Mouse (Mus musculus): ENCODE measurements around the gene Sytl1. TPM values are rescaled to one million over a fixed set of nuclear protein-coding genes. Genes with fewer than 3 reads are reported as not detected.

Sytl1 gene
- polyA plus RNA-seq, 1 experiment from 2014 or later = 40.2 TPM

DNA sequence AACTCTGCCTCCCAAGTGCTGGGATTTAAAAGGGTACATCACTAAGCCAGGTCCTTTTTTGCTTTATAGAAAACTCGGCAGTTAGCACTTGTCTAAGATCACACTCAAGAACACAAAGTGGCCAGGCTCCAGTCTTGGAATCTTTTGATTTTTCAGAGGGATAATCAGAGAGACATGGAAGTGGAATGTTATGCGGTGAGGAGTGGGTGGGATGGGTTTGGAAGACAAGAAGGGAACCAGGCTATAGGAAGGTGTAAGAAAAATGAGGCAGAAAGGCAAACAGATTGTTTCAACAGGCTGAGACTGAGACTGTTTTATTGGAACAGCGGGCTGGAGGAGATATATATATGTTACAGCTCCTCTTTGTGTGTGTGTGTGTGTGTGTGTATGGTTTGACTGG, 15.6 kb upstream of the Sytl1 start:
- Histone ChIP-seq H3K4me3 (replicated peaks) (peak overlapping the region; percentile 85; the same call in 1 of the 2 replicates), H3K9ac (0 out of 2 replicates have a peak overlapping the region, but pooled peaks have one; percentile 83)
- 79% methylated on average over 3 of the region's 3 CpGs for WGBS

DNA sequence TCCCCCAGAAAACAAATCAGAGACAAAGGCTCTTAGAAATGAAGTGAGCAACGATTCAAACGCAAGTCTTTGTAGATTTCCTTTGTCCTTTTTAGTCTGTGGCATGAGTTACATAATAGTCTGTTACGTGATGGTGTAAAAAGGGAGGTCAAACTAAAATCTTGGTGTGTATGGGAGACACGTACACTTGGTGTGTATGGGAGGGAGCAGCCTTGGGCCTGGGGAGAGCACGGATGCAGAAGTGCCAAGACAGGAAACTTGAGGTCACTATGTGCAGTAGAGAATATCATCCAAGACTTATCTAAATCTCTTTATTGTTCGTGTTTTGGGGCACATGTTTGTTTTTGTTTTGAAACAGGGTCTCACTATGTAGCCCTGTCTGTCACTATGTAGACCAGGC, 15.2 kb upstream of the Sytl1 start:
- H3K4me3 ChIP-seq (replicated peaks) = peak overlapping the region; percentile 85
- H3K4me2 ChIP-seq (replicated peaks) = peak overlapping the region; percentile 77
- H3K27ac ChIP-seq (replicated peaks) = peak overlapping the region; percentile 96
- WGBS = 15% methylated on average over 6 of the region's 6 CpGs
- H3K4me1 ChIP-seq = peaks cover 41% of the 10 kb centered on the region
- H3K9ac ChIP-seq = peak overlapping the region; percentile 83; the same call in 1 of the 2 replicates
- peaks cover 12% of the 10 kb centered on the region; the same call in 1 of the 2 replicates for H3K36me3 ChIP-seq
- H3K9me3 ChIP-seq (replicated peaks) = no peaks in the 10 kb centered on the region
- ATAC-seq (ENCODE audit: insufficient number of reproducible peaks, low FRiP score, low TSS enrichment, low read depth) = no peak
- H3K27me3 ChIP-seq = no peaks in the 10 kb centered on the region

More for the DNA sequence above, 15.6 kb upstream of the Sytl1 start:
- peak overlapping the region; percentile 77 for H3K4me2 ChIP-seq (replicated peaks)
- peaks cover 41% of the 10 kb centered on the region for H3K4me1 ChIP-seq
- H3K9me3 ChIP-seq (replicated peaks) = no peaks in the 10 kb centered on the region
- H3K27me3 ChIP-seq = no peaks in the 10 kb centered on the region
- H3K36me3 ChIP-seq = peaks cover 9% of the 10 kb centered on the region; the same call in 1 of the 2 replicates
- peak overlapping the region; percentile 96 for H3K27ac ChIP-seq (replicated peaks)
- no peak for ATAC-seq (ENCODE audit: insufficient number of reproducible peaks, low FRiP score, low TSS enrichment, low read depth)

DNA sequence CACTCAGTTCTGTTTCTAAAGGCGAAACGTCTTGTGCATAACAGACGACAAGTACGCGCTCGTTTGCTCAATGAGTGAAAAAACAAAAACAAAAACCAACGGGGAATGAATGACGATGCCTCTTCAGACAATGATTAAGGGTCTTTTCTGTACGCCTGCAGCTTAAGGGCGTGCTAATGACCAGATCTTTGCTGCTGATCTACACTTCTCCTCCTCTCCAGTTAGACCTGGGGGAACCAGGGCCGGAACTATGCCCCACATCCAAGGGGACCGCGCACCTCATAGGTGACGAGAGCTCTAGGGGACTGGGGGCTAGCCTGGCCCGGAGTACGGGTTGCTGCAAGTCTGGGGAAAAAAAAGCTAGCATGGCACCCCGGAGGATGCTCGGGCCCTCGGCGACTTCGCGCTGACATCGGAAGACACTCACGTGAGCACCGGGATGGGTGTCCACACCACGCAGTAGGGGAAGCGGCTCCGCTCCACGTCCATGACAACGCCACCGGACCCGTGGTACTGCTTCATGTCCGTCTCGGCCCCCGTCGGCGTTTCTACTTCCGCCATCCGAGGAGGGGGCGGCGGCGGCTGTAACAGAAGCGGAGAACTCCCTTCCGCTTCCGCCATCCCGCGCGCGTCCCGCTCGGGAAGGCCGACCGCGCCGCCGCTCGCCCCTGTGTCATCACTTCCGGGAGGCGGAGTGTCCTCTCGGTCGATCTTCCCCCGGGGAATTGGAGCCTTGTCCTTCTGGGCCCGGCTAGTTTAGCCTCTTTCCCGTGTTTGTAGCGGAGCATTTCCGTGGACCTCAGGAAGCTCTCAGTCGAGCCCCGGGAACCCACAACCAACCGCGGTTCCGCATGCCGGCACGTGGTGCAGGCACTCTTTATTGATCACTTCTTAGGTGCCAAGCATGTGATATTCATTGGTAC, 14.5 kb upstream of the Sytl1 start, which contains the start of gene Tmem222:
TSS of gene Tmem222 (minus strand) at position 689 of the 923 bp plus-strand sequence.
- Histone ChIP-seq H3K4me3 (replicated peaks) (peak within 1 kb of the TSS; percentile 85), H3K9me3 (replicated peaks) (no peaks in the 10 kb centered on the region), H3K4me2 (replicated peaks) (peak within 1 kb of the TSS; percentile 77), H3K36me3 (peaks cover 12% of the 10 kb centered on the region; the same call in 1 of the 2 replicates), H3K4me1 (peaks cover 35% of the 10 kb centered on the region), H3K9ac (peak within 1 kb of the TSS; percentile 83), H3K27me3 (no peaks in the 10 kb centered on the region), H3K27ac (replicated peaks) (peak within 1 kb of the TSS; percentile 96)
- under 1% methylated on average over 72 of the region's 73 CpGs for WGBS
- peak; percentile 85 for ATAC-seq (ENCODE audit: insufficient number of reproducible peaks, low FRiP score, low TSS enrichment, low read depth)

GRCm38 (mm10) chr4:133270929-133271328, 8.0 kb upstream of the Sytl1 start:
- WGBS = 87% methylated on average over 9 of the region's 9 CpGs
- Histone ChIP-seq H3K4me3 (replicated peaks) (no peak overlapping the region), H3K4me1 (peaks cover 4% of the 10 kb centered on the region; the same call in 1 of the 2 replicates), H3K9me3 (replicated peaks) (no peaks in the 10 kb centered on the region), H3K4me2 (replicated peaks) (no peak overlapping the region), H3K27me3 (no peaks in the 10 kb centered on the region), H3K27ac (replicated peaks) (no peak overlapping the region), H3K36me3 (peaks cover 58% of the 10 kb centered on the region), H3K9ac (no peak overlapping the region)
- ATAC-seq (ENCODE audit: insufficient number of reproducible peaks, low FRiP score, low TSS enrichment, low read depth) = no peak

DNA sequence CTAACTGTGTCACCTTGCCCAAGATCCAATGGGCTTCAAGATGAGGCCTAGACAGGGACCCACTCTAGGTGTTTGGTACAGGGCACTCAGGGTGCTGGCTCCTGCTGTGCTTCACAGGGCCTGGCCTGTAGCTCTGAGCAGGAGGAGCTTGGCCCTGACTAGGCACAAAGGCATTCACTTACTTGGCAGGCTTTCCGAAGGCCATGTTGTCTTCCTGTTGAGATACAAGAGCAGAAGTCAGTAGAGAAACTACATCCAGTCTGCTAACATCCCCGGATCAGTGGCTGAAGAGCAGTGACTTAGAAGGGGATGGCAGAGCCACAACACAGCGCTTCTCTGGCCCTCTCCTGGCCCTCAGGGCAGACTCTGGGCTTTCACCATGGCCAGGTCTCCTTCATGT, 6.7 kb upstream of the Sytl1 start:
- Histone ChIP-seq H3K4me1 (no peaks in the 10 kb centered on the region), H3K27me3 (no peaks in the 10 kb centered on the region), H3K4me2 (replicated peaks) (no peak overlapping the region), H3K4me3 (replicated peaks) (no peak overlapping the region), H3K27ac (replicated peaks) (no peak overlapping the region), H3K36me3 (peaks cover 67% of the 10 kb centered on the region), H3K9me3 (replicated peaks) (no peaks in the 10 kb centered on the region), H3K9ac (no peak overlapping the region)
- ATAC-seq (ENCODE audit: insufficient number of reproducible peaks, low FRiP score, low TSS enrichment, low read depth) = no peak
- 88% methylated on average over 3 of the region's 3 CpGs for WGBS

DNA sequence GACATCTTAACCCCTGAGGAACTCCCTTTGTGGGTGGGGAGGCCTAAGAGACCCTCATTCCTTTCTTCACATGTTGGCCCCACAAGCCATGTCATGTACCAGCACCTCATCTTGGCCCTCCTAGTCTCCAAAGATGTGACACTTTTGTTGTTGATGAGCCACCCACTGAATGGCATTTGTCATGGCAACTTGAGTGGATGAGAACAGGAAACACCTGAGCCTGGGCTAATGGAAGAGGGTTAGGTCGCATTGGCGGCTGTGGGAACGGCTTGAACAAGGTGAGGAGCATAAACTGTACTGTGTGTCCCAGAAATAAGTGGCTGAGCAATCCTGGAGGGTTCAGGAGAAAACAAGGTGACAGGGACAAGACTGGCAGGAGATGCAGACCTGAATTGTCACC, 6.0 kb upstream of the Sytl1 start:
- H3K27me3 ChIP-seq = no peaks in the 10 kb centered on the region
- H3K4me2 ChIP-seq (replicated peaks) = no peak overlapping the region
- H3K9me3 ChIP-seq (replicated peaks) = no peaks in the 10 kb centered on the region
- ATAC-seq (ENCODE audit: insufficient number of reproducible peaks, low FRiP score, low TSS enrichment, low read depth) = no peak
- H3K4me3 ChIP-seq (replicated peaks) = no peak overlapping the region
- H3K9ac ChIP-seq = no peak overlapping the region
- H3K36me3 ChIP-seq = peaks cover 66% of the 10 kb centered on the region
- no peaks in the 10 kb centered on the region for H3K4me1 ChIP-seq
- 91% methylated on average over 3 of the region's 3 CpGs for WGBS
- H3K27ac ChIP-seq (replicated peaks) = no peak overlapping the region

DNA sequence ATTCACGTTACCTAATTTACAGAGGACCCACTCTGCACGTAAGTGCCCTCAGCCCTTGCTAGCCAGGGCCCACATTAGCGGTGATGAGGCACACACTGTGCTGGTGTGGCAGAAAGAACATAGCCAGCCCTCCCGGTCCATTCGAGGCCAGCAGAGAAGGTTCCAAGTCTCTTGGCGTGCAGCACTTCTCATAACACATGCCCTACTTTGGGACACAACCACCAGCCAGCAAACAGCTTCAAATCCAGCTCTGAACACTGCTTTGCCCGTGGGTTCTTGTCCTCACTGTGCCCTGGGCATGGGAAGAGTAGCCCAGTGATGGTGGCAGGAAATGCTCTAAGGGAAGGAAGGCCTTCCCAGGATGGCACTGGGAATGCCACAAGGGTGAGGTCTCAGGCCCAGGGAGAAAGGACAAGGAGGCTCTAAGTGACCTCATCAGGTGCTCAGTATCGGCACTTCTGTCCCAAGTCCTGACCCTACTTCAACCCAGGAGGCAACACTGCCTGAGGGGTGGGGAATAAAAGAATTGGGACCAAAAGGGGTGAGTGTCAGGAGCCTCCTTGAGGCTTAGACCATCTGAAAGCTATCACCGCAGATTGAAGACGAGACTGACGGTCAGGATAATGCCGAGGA, 3.5 kb upstream of the Sytl1 start:
- no peak for ATAC-seq (ENCODE audit: insufficient number of reproducible peaks, low FRiP score, low TSS enrichment, low read depth)
- Histone ChIP-seq H3K4me3 (replicated peaks) (no peak overlapping the region), H3K27me3 (no peaks in the 10 kb centered on the region), H3K9ac (no peak overlapping the region), H3K36me3 (peaks cover 64% of the 10 kb centered on the region), H3K4me1 (no peaks in the 10 kb centered on the region; the same call in 1 of the 2 replicates), H3K4me2 (replicated peaks) (no peak overlapping the region), H3K9me3 (replicated peaks) (no peaks in the 10 kb centered on the region), H3K27ac (replicated peaks) (no peak overlapping the region)
- WGBS = 90% methylated on average over 12 of the region's 12 CpGs

DNA sequence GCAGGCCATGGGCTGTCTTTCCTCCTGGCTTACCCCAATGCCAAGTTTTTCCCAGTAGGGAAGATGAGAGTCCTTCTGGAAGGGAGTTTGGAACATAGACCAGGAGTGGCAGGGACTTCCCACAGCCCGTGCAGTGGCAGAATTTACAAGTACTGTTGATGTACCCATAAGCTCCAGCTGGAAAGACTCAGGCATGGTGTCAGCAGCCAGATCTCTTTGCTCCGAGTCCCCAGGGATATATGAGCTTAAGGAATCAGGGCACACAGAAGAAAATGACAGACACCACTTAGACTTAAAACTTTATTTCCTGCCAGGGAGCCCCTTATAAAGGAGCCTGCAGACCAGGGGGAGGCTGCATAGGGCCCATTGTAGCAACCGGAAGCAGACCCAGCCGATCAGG, 2.8 kb upstream of the Sytl1 start:
- H3K9ac ChIP-seq = no peak overlapping the region
- no peak overlapping the region for H3K27ac ChIP-seq (replicated peaks)
- WGBS = 77% methylated on average over 4 of the region's 4 CpGs
- ATAC-seq (ENCODE audit: insufficient number of reproducible peaks, low FRiP score, low TSS enrichment, low read depth) = no peak
- H3K4me1 ChIP-seq = no peaks in the 10 kb centered on the region; the same call in 1 of the 2 replicates
- no peaks in the 10 kb centered on the region for H3K27me3 ChIP-seq
- H3K36me3 ChIP-seq = peaks cover 61% of the 10 kb centered on the region
- no peaks in the 10 kb centered on the region for H3K9me3 ChIP-seq (replicated peaks)
- H3K4me3 ChIP-seq (replicated peaks) = no peak overlapping the region
- H3K4me2 ChIP-seq (replicated peaks) = no peak overlapping the region

GRCm38 (mm10) chr4:133265297-133265696, 2.4 kb upstream of the Sytl1 start:
- no peak for ATAC-seq (ENCODE audit: insufficient number of reproducible peaks, low FRiP score, low TSS enrichment, low read depth)
- H3K4me2 ChIP-seq (replicated peaks) = no peak overlapping the region
- H3K9ac ChIP-seq = no peak overlapping the region
- H3K4me1 ChIP-seq = no peaks in the 10 kb centered on the region; the same call in 1 of the 2 replicates
- H3K27ac ChIP-seq (replicated peaks) = no peak overlapping the region
- H3K4me3 ChIP-seq (replicated peaks) = no peak overlapping the region
- no peaks in the 10 kb centered on the region for H3K27me3 ChIP-seq
- WGBS = 90% methylated on average over 3 of the region's 3 CpGs
- H3K9me3 ChIP-seq (replicated peaks) = no peaks in the 10 kb centered on the region
- H3K36me3 ChIP-seq = peaks cover 58% of the 10 kb centered on the region

- H3K36me3 ChIP-seq = peaks cover 53% of the 10 kb centered on the region
- H3K9ac ChIP-seq = no peak overlapping the region
- ATAC-seq (ENCODE audit: insufficient number of reproducible peaks, low FRiP score, low TSS enrichment, low read depth) = no peak
- H3K4me3 ChIP-seq (replicated peaks) = no peak overlapping the region
- H3K9me3 ChIP-seq (replicated peaks) = no peaks in the 10 kb centered on the region
- H3K27me3 ChIP-seq = no peaks in the 10 kb centered on the region
- H3K4me1 ChIP-seq = no peaks in the 10 kb centered on the region; the same call in 1 of the 2 replicates
- H3K4me2 ChIP-seq (replicated peaks) = no peak overlapping the region
- 92% methylated on average over 2 of the region's 2 CpGs for WGBS
- no peak overlapping the region for H3K27ac ChIP-seq (replicated peaks)
Measured at GRCm38 (mm10) chr4:133264559-133264958, 1.6 kb upstream of the Sytl1 start.

DNA sequence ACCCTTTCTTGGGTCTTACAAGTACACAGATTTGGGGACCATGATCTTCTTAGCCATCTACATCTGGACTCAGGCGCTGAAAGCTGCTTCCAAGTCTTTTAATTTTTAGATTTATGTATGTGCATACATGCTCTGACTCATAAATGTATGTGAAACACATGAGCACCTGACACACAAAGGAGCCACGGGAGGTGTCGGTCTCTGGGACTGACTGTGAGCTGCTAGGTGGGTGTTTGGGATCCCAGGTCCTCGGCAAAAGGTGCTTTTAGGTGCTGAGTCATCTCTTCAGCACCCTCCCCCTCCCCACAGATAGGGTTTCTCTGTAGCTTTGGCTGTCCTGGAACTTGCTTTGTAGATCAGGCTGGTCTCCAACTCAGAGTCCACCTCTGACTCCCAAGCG, 843 bp upstream of the Sytl1 start:
- no peak for ATAC-seq (ENCODE audit: insufficient number of reproducible peaks, low FRiP score, low TSS enrichment, low read depth)
- Histone ChIP-seq H3K27me3 (no peaks in the 10 kb centered on the region), H3K9ac (no peak overlapping the region), H3K27ac (replicated peaks) (no peak overlapping the region), H3K4me2 (replicated peaks) (no peak overlapping the region), H3K36me3 (peaks cover 45% of the 10 kb centered on the region), H3K4me1 (no peaks in the 10 kb centered on the region; the same call in 1 of the 2 replicates), H3K4me3 (replicated peaks) (no peak overlapping the region), H3K9me3 (replicated peaks) (no peaks in the 10 kb centered on the region)
- 87% methylated on average over 5 of the region's 5 CpGs for WGBS
